Mouse (Mus musculus): Measurements from ENCODE around the gene Upk3b.

Upk3b gene

DNA sequence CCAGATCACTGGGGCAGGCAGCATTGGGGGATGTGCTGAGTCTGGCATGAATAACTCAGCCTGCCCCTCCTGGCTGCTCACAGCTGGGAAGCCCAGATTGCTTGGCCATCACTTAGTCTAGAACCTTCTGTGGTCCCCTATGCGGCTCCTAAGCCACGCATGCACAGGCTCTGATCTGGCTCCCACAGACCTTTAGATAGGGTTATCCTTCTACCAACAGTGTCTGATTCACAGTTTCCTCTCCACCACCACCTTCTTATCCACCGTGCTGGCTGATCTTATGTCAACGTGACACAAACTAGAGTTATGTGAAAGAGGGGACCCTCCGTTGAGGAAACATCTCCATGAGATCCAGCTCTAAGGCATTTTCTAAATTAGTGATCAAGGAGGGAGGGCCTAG lies 36.8 kb downstream of the Upk3b start:
- in situ Hi-C loops (cut with MboI, MseI), result no loop called here

DNA sequence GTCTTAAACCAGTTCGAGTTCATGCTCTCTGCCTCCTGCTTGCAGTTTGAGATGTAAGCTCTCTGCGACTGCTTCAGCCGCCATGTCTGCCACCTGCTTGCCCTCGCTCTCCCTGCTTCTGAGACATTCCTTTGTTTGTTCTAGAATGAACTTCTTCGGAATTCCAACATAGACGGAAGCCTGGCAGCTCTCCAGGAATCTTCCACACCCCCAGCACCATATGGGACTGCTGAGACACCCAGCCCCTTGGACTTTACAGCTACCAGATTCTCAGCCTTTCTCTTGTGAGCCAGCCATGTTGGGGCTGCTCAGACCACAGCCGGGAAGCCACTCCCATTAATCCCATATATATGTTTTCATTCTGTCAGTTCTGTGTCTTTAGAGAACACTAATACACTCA lies 38.0 kb downstream of the Upk3b start:
- in situ Hi-C loops (cut with MboI, MseI), result no loop called here

DNA sequence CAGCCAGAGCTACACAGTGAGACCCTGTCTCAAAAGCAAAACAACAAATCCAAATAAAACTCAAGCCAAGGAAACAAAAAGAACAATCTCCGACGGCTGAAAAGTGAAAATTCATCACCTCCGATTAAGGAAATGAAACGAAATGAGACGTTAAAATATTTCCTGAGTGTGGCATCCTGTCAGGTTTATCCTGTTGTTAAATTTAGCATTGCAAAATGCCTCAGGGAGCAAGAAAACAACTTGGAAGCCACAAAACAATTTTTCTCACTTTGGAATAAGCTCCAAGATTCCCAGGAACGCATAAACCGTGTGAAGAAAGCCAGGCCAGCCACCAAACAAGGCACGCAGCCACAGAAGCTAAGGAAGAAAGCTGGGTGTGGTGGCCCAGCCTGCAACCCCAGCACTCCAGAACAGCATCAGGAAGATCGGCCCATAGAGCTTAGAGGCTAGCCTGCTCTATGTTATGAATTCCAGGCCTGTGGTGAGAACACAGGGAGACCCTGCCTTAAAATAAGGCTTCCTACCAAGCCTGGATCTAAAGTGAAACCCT lies 38.8 kb downstream of the Upk3b start:
- in situ Hi-C loops (cut with MboI, MseI), result no loop called here

DNA sequence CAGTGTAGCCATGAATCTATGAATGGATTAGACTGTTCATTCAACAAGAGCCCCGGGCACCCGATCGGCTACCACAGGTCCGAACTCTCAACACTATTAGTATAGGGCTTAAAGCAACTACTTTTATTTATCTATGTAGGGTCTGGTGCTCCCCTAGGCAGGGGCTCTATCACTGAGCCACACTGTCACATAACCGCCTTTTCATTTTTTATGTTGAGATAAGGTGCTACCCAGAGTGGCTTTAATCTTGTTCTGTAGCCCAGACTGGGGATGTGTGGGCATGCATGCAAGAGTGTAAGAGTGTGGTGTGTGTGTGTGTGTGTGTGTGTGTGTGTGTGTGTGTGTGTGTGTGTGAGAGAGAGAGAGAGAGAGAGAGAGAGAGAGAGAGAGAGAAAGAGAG lies 39.8 kb downstream of the Upk3b start:
- in situ Hi-C loops (cut with MboI, MseI), result no loop called here

DNA sequence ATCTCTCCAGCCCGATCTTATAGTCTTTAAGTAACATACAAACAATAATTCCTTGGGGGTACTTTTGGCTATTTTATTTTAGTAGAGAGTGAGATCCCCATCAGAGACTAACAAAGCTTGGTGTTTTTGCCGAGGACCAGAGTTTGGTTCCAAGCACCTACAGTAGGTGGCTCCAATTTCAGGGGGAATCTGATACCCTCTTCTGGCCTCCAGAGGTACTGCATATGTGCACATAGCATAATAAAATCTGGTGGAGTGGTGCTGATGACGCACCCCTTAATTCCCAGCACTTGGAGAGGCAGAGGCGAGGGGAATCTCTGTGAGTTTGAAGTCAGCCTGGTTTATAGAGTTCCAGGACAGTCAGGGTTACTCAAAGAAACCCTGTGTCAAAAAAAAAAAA lies 44.0 kb downstream of the Upk3b start:
- in situ Hi-C loops (cut with MboI, MseI), result no loop called here

DNA sequence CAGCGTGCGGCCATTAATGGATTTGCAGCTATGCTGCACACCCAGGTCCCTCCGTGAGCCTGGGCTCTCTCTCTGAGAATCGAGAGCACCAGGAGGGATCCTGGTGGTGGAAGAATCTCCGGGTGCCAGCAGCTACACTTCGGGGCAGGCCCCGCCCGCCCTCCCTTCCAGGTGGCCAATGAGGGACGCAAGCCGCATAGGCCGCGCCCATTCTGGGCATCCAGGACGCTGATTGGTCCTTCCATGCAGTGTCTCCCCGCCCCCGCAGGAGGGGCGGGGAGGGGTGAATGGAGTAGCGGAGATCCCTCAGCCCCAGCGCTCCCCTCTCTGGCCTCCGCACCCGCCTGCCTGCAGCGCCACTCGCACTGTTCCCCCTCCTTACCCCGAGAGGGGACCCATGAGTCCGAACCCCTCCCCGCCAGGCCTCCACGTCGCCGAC lies 45.4 kb downstream of the Upk3b start, which contains the start of gene Rasa4:
TSS of gene Rasa4 (plus strand) at position 248 of the 439 bp plus-strand sequence.
- in situ Hi-C loops (cut with MboI, MseI), result no loop called here

DNA sequence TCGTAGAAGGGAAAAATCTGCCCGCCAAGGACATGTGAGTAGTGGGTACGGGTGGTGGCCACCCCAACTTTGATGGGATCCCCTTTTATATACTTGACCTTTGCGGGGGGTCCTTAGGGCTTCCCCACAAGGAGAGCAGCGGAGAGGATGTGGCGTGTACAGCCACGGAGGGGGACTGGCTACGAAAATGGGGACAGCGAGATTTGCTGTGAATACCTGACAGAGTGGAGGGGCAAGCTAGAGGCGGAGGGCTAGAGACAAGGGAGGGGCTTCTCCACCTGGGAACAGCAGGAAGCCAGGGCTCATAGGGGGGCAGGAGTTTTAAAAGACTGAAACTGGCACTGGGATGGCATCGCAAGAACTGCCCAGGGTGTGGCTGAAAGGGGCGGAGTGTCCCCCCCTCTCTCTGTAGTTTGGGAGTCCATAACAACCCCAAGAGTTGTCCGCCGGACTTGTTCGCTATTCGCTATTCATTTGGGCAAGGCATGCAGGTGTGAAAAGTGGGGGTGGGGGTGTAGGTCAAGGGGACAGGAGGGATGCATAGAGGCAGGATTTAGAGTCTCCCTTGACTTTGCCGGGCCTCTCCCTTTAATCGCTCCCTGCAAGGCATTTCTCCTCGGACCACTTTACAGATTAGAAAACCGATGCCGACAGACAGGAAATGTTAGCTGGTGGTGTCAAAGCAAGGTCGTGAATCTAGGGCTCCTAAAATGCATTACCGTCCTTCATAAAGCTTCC lies 46.0 kb downstream of the Upk3b start:
- in situ Hi-C loops (cut with MboI, MseI), result no loop called here

DNA sequence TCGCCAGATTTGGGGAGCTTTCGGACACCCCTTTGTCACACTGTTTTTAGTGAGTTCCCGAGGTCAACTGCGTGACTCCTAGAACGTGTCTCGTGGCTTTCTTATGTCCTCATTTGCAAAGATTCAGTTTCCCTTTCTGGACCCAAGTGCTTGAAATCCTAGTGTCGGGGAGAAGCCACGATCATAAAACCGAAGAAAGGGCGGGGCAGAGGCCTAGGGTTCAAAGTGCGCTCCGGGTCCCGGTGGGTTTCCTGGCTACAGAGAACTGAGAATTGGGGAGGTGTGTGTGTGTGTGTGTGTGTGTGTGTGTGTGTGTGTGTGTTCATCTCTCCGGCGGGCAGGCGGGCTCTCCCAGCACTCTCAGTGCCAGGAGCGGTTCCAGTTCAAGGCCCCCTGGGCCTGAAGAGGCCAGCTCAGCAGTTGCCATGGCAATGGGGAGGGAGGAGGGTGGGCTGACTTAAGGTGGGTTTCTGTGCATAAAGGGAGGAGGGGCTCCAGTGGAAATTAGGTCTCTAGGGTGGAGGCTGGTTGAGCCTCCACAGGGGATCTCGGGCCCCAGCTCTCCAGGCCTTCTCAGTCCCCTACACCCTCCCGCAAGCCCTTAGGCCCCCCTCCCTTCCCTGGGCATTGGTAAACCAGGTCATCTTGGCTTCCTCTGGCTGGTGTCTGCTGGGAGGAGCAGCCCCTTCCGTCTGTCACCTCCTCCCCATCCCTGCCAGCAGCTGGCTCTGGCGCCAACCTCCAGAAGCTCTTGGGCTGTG lies 46.8 kb downstream of the Upk3b start:
- in situ Hi-C loops (cut with MboI, MseI), result no loop called here

DNA sequence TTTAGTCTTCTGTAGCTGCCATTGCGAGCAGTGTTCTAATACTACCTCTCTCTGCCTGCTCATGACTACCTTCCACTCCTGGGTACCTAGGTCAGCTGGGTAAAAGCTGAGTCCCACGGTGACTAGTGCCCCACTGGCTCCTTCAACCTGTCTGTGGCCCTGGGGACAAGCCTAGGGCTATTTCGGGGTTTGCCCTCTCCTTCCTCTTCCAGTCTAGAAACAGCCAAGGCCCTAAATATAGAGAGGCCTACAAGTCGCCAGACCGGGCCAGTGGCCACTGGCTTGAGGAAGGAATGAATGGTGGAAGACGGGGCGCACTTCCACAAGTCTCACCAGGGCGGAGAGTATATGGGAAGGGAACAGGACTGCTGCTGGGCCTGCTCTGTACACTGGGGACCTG lies 48.0 kb downstream of the Upk3b start:
- in situ Hi-C loops (cut with MboI, MseI), result no loop called here

DNA sequence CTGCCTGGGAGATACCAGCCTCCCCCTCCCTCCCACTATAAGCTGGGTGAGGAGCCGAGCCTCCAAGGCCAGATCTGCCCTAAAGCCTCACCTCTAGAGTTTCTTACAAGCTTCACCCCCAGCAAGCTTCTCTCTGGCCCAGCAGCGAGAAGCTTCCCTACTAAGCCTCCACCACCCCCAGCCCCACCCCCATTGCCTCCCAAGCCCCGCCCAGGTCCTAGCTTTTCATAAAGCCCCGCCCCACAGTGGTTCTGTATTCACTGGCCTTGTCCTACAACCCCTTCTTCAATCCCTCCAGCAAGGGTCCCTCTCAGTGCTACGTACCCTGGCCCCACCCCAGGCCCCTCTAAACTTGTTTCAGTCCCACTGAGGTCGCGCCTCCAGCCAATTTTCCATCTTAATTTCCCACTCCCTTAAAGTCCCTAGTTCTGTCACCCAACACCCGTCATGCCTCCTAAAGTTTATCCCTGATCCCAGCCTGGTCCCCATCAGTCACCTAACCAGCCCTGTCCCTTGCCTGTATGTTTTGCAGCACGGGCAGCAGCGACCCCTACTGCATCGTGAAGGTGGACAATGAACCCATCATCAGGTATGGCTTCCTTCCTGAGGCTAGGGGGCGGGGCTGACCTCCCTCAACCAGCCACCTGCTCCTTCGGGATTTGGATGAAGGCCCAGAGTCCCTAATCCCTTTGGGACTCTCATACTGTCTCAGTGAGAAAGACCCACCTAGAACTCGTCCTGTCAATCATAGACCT lies 50.7 kb downstream of the Upk3b start:
- in situ Hi-C loops (cut with MboI, MseI), result no loop called here

DNA sequence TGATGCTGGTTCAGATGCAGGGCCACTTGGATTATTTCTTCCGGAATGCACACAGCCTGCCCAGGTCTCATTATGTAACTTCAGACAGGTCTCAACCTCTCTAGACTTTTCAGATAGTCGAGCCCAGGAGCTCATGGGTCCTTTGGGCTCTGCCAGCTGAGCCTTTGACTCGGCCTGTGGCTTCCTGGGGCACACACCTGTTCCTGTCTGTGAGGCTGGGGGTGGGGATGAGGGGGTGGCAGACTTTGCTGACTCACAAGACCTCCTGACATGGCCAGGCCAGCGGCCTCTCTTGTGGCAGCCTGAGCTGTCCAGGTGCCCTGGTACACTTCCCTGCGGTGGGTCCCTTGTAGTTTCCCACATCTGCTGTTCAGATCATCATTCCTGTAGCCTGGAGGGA lies 53.6 kb downstream of the Upk3b start:
- in situ Hi-C loops (cut with MboI, MseI), result no loop called here

DNA sequence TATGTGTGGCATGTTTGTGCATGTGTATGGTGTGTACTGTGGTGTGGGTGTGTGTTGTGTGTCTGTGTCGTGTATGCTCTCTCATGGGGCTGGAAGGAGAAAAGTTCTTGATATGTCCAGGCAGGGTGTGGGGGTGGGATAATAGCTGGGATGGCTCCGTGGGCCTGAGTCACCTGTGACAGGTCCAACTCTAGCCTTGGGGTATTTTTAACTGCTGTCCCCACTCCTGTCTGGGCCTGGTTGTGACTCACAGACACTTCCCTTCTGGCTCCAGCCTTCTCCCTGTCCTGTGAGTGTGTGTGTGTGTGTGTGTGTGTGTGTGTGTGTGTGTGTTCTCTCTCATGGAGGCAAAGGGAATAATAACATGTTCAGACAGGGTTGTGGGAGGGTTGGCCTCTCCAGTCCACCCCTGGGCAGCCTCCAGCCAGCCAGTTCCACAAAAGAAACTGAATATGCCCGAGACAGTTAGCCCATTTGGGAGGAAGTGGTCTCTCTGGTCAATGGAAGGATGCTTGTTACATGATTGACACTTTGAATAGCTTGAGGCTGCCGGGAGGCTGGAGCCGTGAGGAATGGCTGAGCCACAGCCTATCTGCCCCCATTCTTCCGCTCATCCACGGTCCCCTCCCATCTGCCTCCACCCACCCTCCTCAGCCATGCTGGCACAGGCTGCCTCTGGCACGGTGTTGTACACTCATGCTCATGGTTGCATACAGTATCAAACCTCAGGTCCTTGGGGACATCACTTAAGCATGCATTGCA lies 56.1 kb downstream of the Upk3b start:
- in situ Hi-C loops (cut with MboI, MseI), result no loop called here

DNA sequence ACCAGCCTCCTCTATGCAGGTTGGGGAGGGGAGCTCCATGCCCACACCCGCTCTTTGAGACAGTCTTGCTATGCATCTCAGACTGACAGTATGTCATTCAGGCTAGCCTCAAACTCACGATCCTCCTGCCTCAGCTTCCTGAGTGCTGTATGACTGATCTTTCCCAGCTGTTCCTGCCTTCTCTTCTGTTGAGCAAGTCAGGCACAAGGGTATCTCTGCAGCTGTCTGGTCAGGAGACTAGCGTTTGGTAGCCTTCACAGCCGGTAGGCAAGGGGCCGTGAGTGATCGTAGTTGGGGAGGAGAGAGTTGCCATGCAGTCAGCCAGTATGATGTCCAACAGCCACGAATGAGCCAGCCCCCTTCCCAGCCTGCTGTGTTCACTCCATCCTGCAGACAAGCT lies 56.8 kb downstream of the Upk3b start:
- in situ Hi-C loops (cut with MboI, MseI), result no loop called here
